In the genomic region with DNA sequence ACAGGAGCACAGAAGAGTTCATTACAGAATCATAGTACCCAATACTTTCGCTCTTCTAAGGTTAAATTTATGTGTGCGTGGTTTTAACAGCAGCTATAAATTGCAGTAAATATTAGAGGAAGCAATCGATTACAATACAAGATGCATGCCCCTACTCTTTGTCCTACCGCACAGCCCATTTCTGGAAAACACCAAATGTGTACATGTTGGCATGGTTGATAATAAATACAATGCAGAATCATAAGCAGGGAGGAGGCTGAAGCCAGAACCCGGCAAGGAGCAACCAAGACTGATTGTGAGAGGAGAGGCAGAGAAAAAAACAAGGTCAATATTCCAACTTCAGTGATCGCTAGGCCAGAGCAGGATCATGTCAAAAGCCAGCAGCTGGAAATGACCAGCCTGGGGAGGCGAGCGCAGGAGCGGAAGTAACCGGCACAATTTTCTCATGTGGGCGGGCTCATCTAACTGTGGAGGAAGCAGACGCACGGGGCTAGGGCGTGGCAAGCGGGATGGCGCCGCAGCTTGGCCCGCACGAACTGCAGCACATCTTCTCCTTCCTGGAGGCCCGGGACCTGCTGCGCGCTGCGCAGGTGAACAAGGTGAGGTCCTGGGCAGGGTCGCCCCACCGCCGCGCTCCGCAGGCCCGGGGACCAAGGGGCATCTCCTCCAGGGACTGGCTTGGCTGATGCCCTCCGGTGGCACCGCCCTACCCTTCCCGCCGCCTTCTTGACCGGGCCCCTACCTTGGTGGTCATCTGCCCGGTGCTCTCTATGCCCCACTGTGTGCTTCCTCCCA, we compare ENCODE assay signal across 8 mouse cellular contexts. TPM values are rescaled to one million over a fixed set of nuclear protein-coding genes. Genes with fewer than 3 reads are reported as not detected.
DNase-seq lines count a peak whose midpoint lies in the region; ATAC-seq and TF ChIP-seq lines count a peak whose summit lies in the region.

Gene Fbxw17 (plus strand): TSS at position 476 of the 795 bp plus-strand sequence.

- H3K27me3 ChIP-seq in C2C12 (ENCODE audit: control insufficient read depth, insufficient read depth, insufficient read length): no peaks in the 10 kb centered on the region
- H3K27me3 ChIP-seq in forebrain, embryonic 10.5 days (ENCODE audit: poor library complexity, severe bottlenecking): no peaks in the 10 kb centered on the region
- H3K27me3 ChIP-seq in heart, embryonic 15.5 days: no peaks in the 10 kb centered on the region
- H3K27me3 ChIP-seq in liver, embryonic 14.5 days (ENCODE audit: control insufficient read depth, insufficient read depth, low read length): no peaks in the 10 kb centered on the region
- H3K27me3 ChIP-seq in neural tube, embryonic 11.5 days (ENCODE audit: control insufficient read depth, insufficient read depth, low read length): no peaks in the 10 kb centered on the region
- H3K27me3 ChIP-seq in stomach, postnatal 0 days (ENCODE audit: control insufficient read depth, insufficient read depth, low read length): no peaks in the 10 kb centered on the region

- peak within 1 kb of the TSS; percentile 75 for H3ac ChIP-seq in C2C12 (ENCODE audit: control insufficient read depth, insufficient read length, low read depth)

- peak within 1 kb of the TSS; percentile 76 for H3K4me2 ChIP-seq in heart, embryonic 15.5 days
- H3K4me2 ChIP-seq in liver, embryonic 14.5 days (ENCODE audit: low read depth): peak within 1 kb of the TSS; percentile 68
- H3K4me2 ChIP-seq in neural tube, embryonic 11.5 days (ENCODE audit: low read depth): peak within 1 kb of the TSS; percentile 69
- H3K4me2 ChIP-seq in stomach, postnatal 0 days (replicated peaks; ENCODE audit: low read depth): peak within 1 kb of the TSS; percentile 81

- 11% methylated on average over 35 of the region's 35 CpGs for WGBS in forebrain, embryonic 10.5 days
- 12% methylated on average over 34 of the region's 35 CpGs for WGBS in heart, embryonic 15.5 days
- 12% methylated on average over 31 of the region's 35 CpGs for WGBS in liver, embryonic 14.5 days (ENCODE audit: insufficient replicate concordance)
- WGBS in neural tube, embryonic 11.5 days: 13% methylated on average over 34 of the region's 35 CpGs
- WGBS in stomach, postnatal 0 days: 11% methylated on average over 35 of the region's 35 CpGs

- peak; percentile 93 for ATAC-seq in heart, embryonic 15.5 days (replicated peaks; ENCODE audit: insufficient number of reproducible peaks, insufficient read depth, low FRiP score, low read depth)
- ATAC-seq in liver, embryonic 14.5 days (ENCODE audit: insufficient read depth): peak; percentile 77
- ATAC-seq in neural tube, embryonic 11.5 days (ENCODE audit: insufficient read depth, low FRiP score, low TSS enrichment): peak; percentile 96
- ATAC-seq in stomach, postnatal 0 days (ENCODE audit: low FRiP score, low TSS enrichment): peak; percentile 98

- peak within 1 kb of the TSS; percentile 91 for H3K27ac ChIP-seq in forebrain, embryonic 10.5 days
- peak within 1 kb of the TSS; percentile 29; the same call in 1 of the 2 replicates for H3K27ac ChIP-seq in heart, embryonic 15.5 days
- H3K27ac ChIP-seq in liver, embryonic 14.5 days: no peak within 1 kb of the TSS
- no peak within 1 kb of the TSS for H3K27ac ChIP-seq in neural tube, embryonic 11.5 days (ENCODE audit: low read depth, low read length)
- H3K27ac ChIP-seq in stomach, postnatal 0 days (replicated peaks): 0 out of 2 replicates have a peak within 1 kb of the TSS, but pooled peaks have one; percentile 53

- H3K79me3 ChIP-seq in C2C12 (ENCODE audit: low read depth): peaks cover 11% of the 10 kb centered on the region

- no peaks in the 10 kb centered on the region for H3K9me3 ChIP-seq in forebrain, embryonic 10.5 days
- H3K9me3 ChIP-seq in heart, embryonic 15.5 days (replicated peaks): no peaks in the 10 kb centered on the region
- no peaks in the 10 kb centered on the region for H3K9me3 ChIP-seq in liver, embryonic 14.5 days (ENCODE audit: control insufficient read depth, low read length)
- no peaks in the 10 kb centered on the region for H3K9me3 ChIP-seq in neural tube, embryonic 11.5 days (ENCODE audit: control insufficient read depth, low read length)
- no peaks in the 10 kb centered on the region for H3K9me3 ChIP-seq in stomach, postnatal 0 days (ENCODE audit: control insufficient read depth, low read length)

- peaks cover 14% of the 10 kb centered on the region for H3K4me1 ChIP-seq in forebrain, embryonic 10.5 days
- H3K4me1 ChIP-seq in heart, embryonic 15.5 days (replicated peaks): peaks cover 5% of the 10 kb centered on the region
- H3K4me1 ChIP-seq in liver, embryonic 14.5 days (replicated peaks; ENCODE audit: control insufficient read depth in 2 of 2, insufficient read depth in 2 of 2, low read length in 1 of 2): peaks cover 0 to 6% of the 10 kb centered on the region in 2 experiments; a peak in 2 of 4 replicates
- H3K4me1 ChIP-seq in neural tube, embryonic 11.5 days (ENCODE audit: control insufficient read depth, insufficient read depth, low read length): 0 out of 2 replicates have a peak, but pooled peaks cover 3% of the 10 kb centered on the region
- 0 out of 2 replicates have a peak, but pooled peaks cover 7% of the 10 kb centered on the region for H3K4me1 ChIP-seq in stomach, postnatal 0 days (replicated peaks; ENCODE audit: control insufficient read depth, insufficient read depth)

- no peak for TF ChIP-seq EP300 in liver, embryonic 14.5 days (IDR thresholded peaks at IDR 0.05; ENCODE audit: low read depth)
- TF ChIP-seq EP300 in stomach, postnatal 0 days (optimal IDR thresholded peaks at IDR 0.05): no peak

- DNase-seq in brain, embryonic 18.5 days (ENCODE audit: low read depth, low spot score): peak; percentile 54
- peak; percentile 74 for DNase-seq in forebrain, embryonic 10.5 days (ENCODE audit: extremely low spot score, low spot score)
- DNase-seq in kidney, postnatal 25 days: peak; percentile 77 to 88
- DNase-seq in liver, embryonic 14.5 days (ENCODE audit: low read depth in 3 of 3, low spot score in 3 of 3): peak; percentile 15 to 38 (median 24)
- peak; percentile 80 for DNase-seq in neural tube, embryonic 11.5 days (ENCODE audit: low spot score)
- peak; percentile 84 for DNase-seq in stomach, postnatal 0 days (ENCODE audit: low spot score)

- H3K9ac ChIP-seq in heart, embryonic 15.5 days: peak within 1 kb of the TSS; percentile 66
- peak within 1 kb of the TSS; percentile 28 for H3K9ac ChIP-seq in liver, embryonic 14.5 days (replicated peaks)
- peak within 1 kb of the TSS; percentile 88 for H3K9ac ChIP-seq in neural tube, embryonic 11.5 days (ENCODE audit: low read length)
- peak within 1 kb of the TSS; percentile 75 for H3K9ac ChIP-seq in stomach, postnatal 0 days (ENCODE audit: low read length)

- peak within 1 kb of the TSS; percentile 50 for H3K4me3 ChIP-seq in C2C12 (ENCODE audit: insufficient read depth, poor library complexity, severe bottlenecking)
- peak within 1 kb of the TSS; percentile 86 for H3K4me3 ChIP-seq in forebrain, embryonic 10.5 days
- H3K4me3 ChIP-seq in heart, embryonic 15.5 days: peak within 1 kb of the TSS; percentile 75
- H3K4me3 ChIP-seq in liver, embryonic 14.5 days (ENCODE audit: insufficient read depth in 1 of 2, low read depth in 2 of 2, low read length in 2 of 2): peak within 1 kb of the TSS; percentile 64
- H3K4me3 ChIP-seq in neural tube, embryonic 11.5 days (ENCODE audit: low read depth, low read length): peak within 1 kb of the TSS; percentile 81
- H3K4me3 ChIP-seq in stomach, postnatal 0 days (ENCODE audit: low read depth, low read length): peak within 1 kb of the TSS; percentile 82

- peaks cover 19% of the 10 kb centered on the region for H3K79me2 ChIP-seq in C2C12 (ENCODE audit: control insufficient read depth, insufficient read depth)

- no peak for TF ChIP-seq CTCF in C2C12 (IDR thresholded peaks at IDR 0.05; ENCODE audit: control insufficient read depth, insufficient read depth, insufficient read length)
- no peak for TF ChIP-seq CTCF in liver, embryonic 14.5 days (IDR thresholded peaks at IDR 0.05; ENCODE audit: low read depth)
- 0 out of 2 replicates have a peak, but pooled peaks have one; percentile 3 for TF ChIP-seq CTCF in stomach, postnatal 0 days (IDR thresholded peaks at IDR 0.05; ENCODE audit: low read depth)

- peaks cover 24% of the 10 kb centered on the region for H3K36me3 ChIP-seq in C2C12 (ENCODE audit: control insufficient read depth, insufficient read depth)
- H3K36me3 ChIP-seq in forebrain, embryonic 10.5 days (replicated peaks): peaks cover 19% of the 10 kb centered on the region
- peaks cover 13% of the 10 kb centered on the region; the same call in 1 of the 2 replicates for H3K36me3 ChIP-seq in heart, embryonic 15.5 days
- H3K36me3 ChIP-seq in liver, embryonic 14.5 days (replicated peaks; ENCODE audit: control insufficient read depth, insufficient read depth, low read depth): no peaks in the 10 kb centered on the region
- no peaks in the 10 kb centered on the region for H3K36me3 ChIP-seq in neural tube, embryonic 11.5 days (ENCODE audit: control insufficient read depth, insufficient read depth, low read length)
- no peaks in the 10 kb centered on the region for H3K36me3 ChIP-seq in stomach, postnatal 0 days (ENCODE audit: control insufficient read depth, insufficient read depth, low read length)

TF ChIP-seq in C2C12, 6 proteins besides CTCF, POLR2A, EP300 and RAD21:
- no peak for TF ChIP-seq MYOD1 (IDR thresholded peaks at IDR 0.05; ENCODE audit: control insufficient read depth, insufficient read length, low read depth)
- TF ChIP-seq FOSL1 (IDR thresholded peaks at IDR 0.05; ENCODE audit: insufficient read depth, low read length, poor library complexity, severe bottlenecking): no peak
- no peak for TF ChIP-seq MYOG (IDR thresholded peaks at IDR 0.05; ENCODE audit: control insufficient read depth, extremely low read depth, insufficient read length)
- no peak for TF ChIP-seq CEBPB (IDR thresholded peaks at IDR 0.05; ENCODE audit: low read depth)
- TF ChIP-seq USF1 (IDR thresholded peaks at IDR 0.05; ENCODE audit: low read depth): no peak
- TF ChIP-seq MAX (IDR thresholded peaks at IDR 0.05): no peak

RNA-seq across cellular contexts. Expression of gene Fbxw17, which starts in this region (rescaled TPM):
- 23.7 TPM for polyA plus RNA-seq in C2C12 (2012; fragmentation: generic; extraction: Trizol)
- 36.0 and 36.1 TPM in 2 replicates for polyA plus RNA-seq in forebrain, embryonic 10.5 days (2016; fragmentation: Nextera tagmentation; extraction: Ambion mirVana)
- 18.5 and 21.9 TPM in 2 replicates for polyA plus RNA-seq in heart, embryonic 15.5 days (2015; fragmentation: Nextera tagmentation; extraction: Ambion mirVana)
- 2.7 and 3.5 TPM in 2 replicates for polyA plus RNA-seq in liver, embryonic 14.5 days (2012; rRNA removed)
- polyA plus RNA-seq in liver, embryonic 14.5 days (2014; fragmentation: Nextera tagmentation; extraction: Ambion mirVana): 3.4 and 4.4 TPM in 2 replicates
- 31.3 and 32.6 TPM in 2 replicates for polyA plus RNA-seq in neural tube, embryonic 11.5 days (2014; fragmentation: Nextera tagmentation; extraction: Ambion mirVana)
- polyA plus RNA-seq in stomach, postnatal 0 days (2015; fragmentation: Nextera tagmentation; extraction: Ambion mirVana): 11.5 and 12.5 TPM in 2 replicates

Comparison
In these comparisons a context has a peak if more than half of its experiments do, and no peak if none do; other contexts are left out.
1. DNase-seq: peak in every context shown above with its lines; median percentile 84 in stomach, postnatal 0 days; 82 in kidney, postnatal 25 days; 80 in neural tube, embryonic 11.5 days; 74 in forebrain, embryonic 10.5 days; 54 in brain, embryonic 18.5 days; 24 in liver, embryonic 14.5 days.
2. H3K27ac ChIP-seq: peak in forebrain, embryonic 10.5 days (single experiment), heart, embryonic 15.5 days (single experiment) and stomach, postnatal 0 days (single experiment); none in liver, embryonic 14.5 days (single experiment) and neural tube, embryonic 11.5 days (single experiment).
3. H3K9ac ChIP-seq: peak in every context shown above with its lines; median percentile 88 in neural tube, embryonic 11.5 days; 75 in stomach, postnatal 0 days; 66 in heart, embryonic 15.5 days; 28 in liver, embryonic 14.5 days.
4. Peak in every context shown above with its lines, with median percentiles within 50 percentile points of each other: H3K4me3 ChIP-seq, ATAC-seq and H3K4me2 ChIP-seq.